Mouse (Mus musculus): ENCODE measurements at regions not wholly inside any gene's neighbourhood (a gene's known extent, or its start where the extent isn't known, plus 50 kb on each side); places are given as distances from the start of the nearest gene placed in this dataset.

DNA sequence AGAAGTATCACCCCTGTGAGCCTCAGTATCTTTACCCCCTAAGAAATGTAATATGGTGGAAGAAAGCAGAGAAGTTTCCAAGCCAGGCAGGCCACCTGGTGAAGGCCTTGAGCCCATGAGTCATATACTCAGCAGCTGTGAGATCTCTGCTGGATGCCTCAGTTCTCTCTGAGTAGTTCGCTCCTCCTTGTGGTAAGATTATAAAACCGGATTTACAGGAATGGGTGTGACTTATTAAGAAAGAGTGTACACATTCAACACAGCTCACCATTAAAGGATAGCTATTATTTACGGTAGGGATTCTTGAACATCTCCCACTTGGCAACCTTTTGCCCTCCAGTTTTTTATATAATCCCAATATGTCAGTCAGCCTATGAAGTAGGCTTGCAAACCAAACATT, 165.2 kb upstream of the Chl1 start:
- peak; percentile 39 for TF ChIP-seq CTCF (IDR thresholded peaks at IDR 0.05; ENCODE audit: low read depth)
- peak; percentile 66 for TF ChIP-seq EP300 (optimal IDR thresholded peaks at IDR 0.05)
